Mouse (Mus musculus) forebrain, embryonic 14.5 days (tissue): ENCODE measurements around the gene Rbms1. TPM values are rescaled to one million over a fixed set of nuclear protein-coding genes. Genes with fewer than 3 reads are reported as not detected.

ENCODE experiments used
- polyA plus RNA-seq: library from polyadenylated mRNA; unstranded; fragments of >200 nt; fragmentation: Nextera tagmentation; extraction: Ambion mirVana; gene quantifications from 2 replicates; pipeline ENCODE4 v1.2.1, GENCODE M21; 2014

The Rbms1 gene
- polyA plus RNA-seq, 1 experiment from 2014 or later: 20.0 TPM

Other genes with a start within 250 kb of the Rbms1 start
- 0.09 TPM in 2 replicates for gene Itgb6, start 240.5 kb downstream of the Rbms1 start, polyA plus RNA-seq